Mouse (Mus musculus): ENCODE data around the gene Gm10974.

DNA sequence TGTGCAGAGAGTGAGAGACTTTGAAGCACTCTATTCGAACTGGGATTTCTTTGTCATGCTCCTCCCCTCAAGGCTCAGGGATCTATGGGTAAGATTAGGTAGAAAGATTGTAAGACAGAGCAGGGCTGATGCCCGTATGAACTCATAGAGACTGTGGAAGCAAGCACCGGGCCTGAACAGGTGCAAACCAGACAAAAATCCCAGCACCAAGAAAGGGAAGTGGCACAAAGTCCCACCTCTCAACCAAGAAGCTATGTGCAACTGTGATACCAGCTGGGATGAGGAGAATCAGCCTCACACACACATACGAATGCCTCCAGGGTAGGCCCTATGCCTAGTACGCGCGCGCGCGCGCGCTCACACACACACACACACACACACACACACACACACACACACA lies 20.1 kb downstream of the Gm10974 start:
- no peak for TF ChIP-seq EP300 (IDR thresholded peaks at IDR 0.05; ENCODE audit: insufficient read depth, low read depth, low read length)
- TF ChIP-seq CTCF (IDR thresholded peaks at IDR 0.05; ENCODE audit: low read depth, low read length) = no peak
- no peak for TF ChIP-seq POLR2A (IDR thresholded peaks at IDR 0.05; ENCODE audit: insufficient read depth, low read length)
